Mouse (Mus musculus): ENCODE measurements around the gene Ooep.

The Ooep gene

GRCm38 (mm10) chr9:78378113-78378785 lies at the start of gene Ooep:
TSS of gene Ooep (minus strand) at chr9:78378725.
- DNase-seq (ENCODE audit: low spot score in 2 of 2) = peak in 1 of 2 experiments; percentile 52

DNA sequence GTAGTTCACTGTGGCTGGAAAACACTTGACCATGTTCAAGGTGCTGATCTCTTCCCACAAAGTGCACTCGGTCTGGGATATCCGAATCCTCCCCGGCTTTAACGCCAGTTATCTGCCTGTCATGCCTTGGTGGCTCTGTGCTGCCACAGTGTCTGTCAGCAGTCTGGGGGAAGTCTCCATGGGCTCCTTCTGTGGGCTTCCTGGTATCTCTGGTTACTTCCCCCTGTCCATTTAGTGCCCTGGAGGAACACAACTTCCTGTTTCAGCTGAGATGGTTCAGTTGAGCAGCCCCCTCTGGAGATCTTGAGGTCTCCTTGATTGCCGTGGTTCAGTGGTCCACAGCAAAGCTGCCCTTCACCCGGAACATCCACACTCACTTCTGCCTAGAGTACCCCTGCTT lies 49.7 kb upstream of the Ooep start:
- no peak for DNase-seq (ENCODE audit: low spot score in 2 of 2)

DNA sequence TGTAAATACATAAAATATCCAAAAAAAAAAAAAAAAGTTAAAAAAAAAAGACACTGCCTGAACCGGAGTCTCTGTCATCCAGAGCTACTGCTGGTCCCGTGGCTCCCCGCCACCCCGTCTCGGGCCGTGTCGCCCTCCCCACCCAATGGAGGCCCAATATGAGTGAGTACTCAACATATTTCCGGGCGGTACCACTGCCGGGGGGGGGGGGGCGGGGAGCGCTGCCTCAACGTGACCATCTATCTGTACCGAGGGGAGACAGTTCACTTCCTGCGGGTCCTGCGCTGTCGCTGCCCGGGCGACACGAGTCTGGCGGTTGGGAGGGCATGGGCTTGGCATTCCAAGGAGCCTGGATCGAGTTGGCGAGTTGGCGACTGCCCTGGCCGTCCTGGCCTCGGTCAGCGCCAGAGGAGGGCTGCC lies 48.8 kb upstream of the Ooep start:
- DNase-seq (ENCODE audit: low spot score in 2 of 2) = no peak

DNA sequence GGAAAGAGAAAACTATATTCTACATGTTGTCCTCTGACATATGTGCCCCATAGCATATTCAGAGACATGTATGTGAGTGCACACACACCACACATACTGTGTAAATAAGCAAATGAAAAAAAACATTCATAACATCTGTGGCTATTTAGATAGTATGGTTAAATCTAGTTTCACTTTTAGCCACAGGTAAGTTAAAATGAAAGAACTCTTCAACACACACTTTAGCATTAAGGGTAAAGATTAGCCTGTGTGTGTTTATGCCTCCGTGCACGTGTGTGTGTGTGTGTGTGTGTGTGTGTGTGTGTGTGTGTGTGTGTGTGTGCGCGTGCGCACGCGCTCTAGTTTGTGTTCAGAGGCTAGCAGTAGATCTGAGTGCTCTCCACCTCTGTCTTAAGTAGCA lies 23.1 kb upstream of the Ooep start:
- no peak for DNase-seq (ENCODE audit: low spot score in 2 of 2)

DNA sequence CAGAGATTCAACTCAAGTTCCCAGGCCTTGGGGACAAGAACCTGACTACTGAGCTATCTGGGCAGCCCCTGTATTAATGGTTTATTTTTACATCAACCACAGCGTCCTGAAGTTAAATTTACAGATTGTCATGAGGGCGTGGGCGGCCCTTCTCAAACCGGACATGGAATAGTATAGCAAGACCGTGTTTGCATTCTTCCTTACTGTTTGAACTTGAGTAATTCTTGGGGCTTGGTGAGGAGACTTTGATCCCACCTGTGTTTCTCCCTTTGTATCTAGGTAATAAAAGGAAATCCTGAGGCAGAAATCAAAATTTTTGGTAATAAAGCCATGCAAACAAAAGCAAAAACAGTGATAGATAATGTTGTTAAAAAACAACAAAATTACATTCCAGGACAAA lies 22.0 kb upstream of the Ooep start:
- no peak for DNase-seq (ENCODE audit: low spot score in 2 of 2)

GRCm38 (mm10) chr9:78396517-78396916 lies 18.0 kb upstream of the Ooep start:
- no peak for DNase-seq (ENCODE audit: low spot score in 2 of 2)

DNA sequence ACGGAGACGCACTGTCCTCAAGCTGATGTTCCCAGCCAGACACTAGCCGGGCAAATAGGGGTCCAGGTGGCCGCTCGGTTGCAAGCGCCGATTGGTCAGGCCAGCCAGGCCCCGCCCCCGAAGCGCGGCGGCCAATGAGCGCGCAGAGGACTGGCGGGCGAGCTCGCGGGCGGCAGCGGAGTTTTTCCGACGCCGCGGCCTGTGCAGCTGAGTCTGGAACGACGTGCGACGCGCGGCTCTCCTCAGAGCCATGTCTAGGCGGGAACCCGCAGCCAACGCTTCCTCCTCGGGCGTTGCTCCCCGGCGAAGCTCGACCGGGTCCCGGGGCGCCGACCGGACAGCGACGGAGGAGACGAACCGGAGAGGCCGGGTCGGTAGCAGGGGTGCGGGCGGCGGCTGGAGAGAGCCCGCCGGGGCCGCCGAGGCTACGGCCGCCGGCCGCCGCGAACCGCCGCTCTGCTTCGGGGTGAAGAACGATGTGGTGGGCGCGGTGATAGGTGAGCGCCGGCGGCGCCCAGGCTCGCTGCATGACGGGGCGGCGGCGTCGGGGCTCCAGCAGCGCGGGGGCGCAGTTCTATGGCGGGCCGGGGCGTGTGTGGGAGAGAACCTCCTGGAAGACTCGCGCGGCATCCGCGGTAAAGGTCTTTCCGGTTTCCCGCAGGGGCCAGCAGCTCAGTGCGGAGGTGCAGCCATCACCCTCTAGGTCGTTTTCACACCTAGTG lies 17.3 kb upstream of the Ooep start, which contains the start of gene Ddx43:
Gene Ddx43 (plus strand): TSS at position 148 of the 722 bp plus-strand sequence.
- DNase-seq (ENCODE audit: low spot score in 2 of 2) = peak; percentile 26 to 63

- DNase-seq (ENCODE audit: low spot score in 2 of 2) = no peak
Measured at GRCm38 (mm10) chr9:78395244-78395629, 16.7 kb upstream of the Ooep start.

DNA sequence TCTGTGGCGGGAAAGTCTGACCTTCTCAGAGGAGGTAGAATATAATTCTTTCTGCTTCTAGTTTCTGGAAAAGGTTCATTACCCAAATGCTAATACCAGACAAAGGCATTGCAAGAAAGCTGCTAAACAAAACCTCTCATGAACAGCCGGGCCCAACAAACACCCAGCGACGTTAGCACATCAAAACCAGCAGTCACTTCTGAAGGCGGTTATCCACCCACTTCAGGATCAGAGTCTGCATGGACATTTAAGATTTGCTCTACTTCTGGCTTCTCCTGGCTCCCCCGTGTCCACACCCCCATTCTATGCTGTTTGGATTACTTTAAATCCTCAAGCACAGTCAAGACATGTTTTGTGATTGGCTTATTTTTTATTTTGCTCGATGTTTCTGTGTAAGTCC lies 16.1 kb upstream of the Ooep start:
- no peak for DNase-seq (ENCODE audit: low spot score in 2 of 2)

DNA sequence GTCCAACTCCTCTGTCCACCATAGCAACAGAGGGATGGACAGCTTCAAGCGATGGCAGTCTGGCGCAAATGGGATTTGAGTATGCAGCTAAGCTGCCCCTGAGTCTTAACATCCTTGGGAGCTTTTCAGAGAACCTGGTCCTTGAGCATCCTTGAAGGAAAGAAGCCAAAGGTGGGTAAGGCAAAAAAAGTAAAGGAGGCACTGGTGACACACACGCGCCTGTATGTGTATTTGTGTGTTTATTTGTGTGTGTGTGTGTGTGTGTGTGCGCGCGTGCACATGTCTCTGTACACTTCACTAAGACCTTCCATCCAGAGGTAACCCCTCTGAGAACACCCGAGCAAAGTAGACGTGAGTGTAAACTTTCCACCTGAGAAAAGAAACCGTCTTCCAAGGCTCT lies 15.2 kb upstream of the Ooep start:
- DNase-seq (ENCODE audit: low spot score in 2 of 2) = no peak

GRCm38 (mm10) chr9:78389981-78390380 lies 11.5 kb upstream of the Ooep start:
- DNase-seq (ENCODE audit: low spot score in 2 of 2) = no peak

GRCm38 (mm10) chr9:78386947-78387346 lies 8.4 kb upstream of the Ooep start:
- DNase-seq (ENCODE audit: low spot score in 2 of 2) = no peak

DNA sequence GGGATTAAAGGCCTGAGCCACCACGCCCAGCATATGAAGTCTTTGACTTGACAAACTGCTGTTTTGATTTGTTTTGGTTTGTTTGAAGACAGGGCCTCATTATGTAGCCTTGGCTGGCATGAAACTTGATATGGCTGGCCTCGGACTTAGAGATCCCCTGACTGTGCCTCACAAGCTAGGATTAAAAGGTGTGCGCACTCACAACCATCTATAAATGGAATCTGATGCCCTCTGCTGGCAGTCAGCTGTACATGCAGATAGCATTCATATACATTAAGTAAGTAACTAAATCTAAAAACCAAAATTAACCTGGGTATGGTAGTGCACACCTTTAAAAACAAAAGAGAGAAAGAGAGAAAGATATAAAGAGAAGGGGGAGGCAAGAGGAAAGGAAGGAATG lies 7.4 kb upstream of the Ooep start:
- no peak for DNase-seq (ENCODE audit: low spot score in 2 of 2)

DNA sequence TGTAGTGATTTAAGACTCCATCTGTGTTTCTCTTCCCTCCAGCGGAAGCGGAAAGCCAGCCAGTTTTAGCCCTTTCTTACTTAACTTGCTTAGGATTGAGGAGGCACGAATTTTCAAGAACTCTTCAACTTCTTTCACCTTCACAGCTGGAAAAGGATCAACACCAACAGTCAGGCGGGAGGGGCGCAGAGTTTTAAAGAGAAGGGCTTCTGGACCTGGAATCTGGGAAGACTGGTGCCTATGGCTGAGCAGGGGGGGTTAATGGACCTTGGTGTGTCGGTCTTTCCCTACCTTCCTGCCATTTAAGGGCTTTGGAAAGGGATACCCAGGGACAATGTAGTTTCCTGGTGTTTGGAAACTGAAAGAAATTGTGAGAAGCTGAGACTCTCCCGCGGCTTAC lies 979 bp downstream of the Ooep start:
- no peak for DNase-seq (ENCODE audit: low spot score in 2 of 2)

DNA sequence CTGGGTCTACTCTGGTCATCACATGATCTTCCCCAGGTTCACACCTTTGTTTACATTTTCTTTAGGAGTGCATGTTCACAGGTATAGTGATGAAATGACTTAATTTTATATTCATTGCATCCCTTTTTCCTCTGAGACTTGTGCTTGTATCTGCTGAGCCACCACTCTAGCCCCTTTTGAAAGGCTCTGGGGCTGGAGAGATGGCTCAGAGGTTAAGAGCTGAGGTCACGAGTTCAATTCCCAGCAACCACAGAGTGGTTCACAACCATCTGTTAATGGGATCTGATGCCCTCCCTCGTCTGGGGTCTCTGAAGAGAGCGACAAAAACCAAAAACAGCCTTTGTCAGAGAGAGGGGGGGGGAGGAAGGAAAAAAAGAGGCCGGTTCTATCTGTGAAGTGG lies 3.0 kb downstream of the Ooep start:
- no peak for DNase-seq (ENCODE audit: low spot score in 2 of 2)

GRCm38 (mm10) chr9:78374885-78375389 lies 3.6 kb downstream of the Ooep start:
- no peak for DNase-seq (ENCODE audit: low spot score in 2 of 2)

- no peak for DNase-seq (ENCODE audit: low spot score in 2 of 2)
Measured at GRCm38 (mm10) chr9:78374397-78374796, 4.1 kb downstream of the Ooep start.

DNA sequence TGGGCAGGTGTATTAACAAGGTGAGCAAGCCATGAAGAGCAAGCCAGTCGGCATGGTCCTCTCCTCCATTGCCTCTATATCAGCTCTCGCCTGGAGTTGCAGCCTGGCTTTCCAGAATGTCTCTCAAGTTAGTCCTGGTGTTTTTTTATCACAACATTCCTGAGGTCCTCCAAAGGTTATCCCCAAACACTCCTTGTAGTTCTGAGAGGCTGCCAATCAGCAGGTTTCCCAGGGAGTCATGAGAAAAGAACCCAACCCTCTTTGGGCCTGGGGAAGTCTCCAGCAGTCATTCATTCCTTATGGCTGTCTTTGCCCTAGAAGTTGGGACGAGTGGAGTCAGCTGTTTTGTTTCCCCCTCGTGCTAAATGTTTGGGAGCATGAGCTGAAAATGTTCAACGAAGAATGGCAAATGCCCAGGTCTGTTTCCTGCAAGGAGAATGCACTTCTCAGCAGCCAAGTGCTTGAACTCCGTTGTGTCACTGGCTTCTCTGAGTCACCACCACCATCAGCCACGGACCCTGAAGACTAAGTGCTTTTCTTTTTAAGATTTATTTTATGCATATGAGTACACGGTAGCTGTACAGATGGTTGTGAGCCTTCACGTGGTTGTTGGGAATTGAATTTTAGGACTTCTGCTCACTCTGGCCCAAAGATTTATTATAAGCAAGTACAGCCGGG lies 5.6 kb downstream of the Ooep start:
- DNase-seq (ENCODE audit: low spot score in 2 of 2) = no peak

DNA sequence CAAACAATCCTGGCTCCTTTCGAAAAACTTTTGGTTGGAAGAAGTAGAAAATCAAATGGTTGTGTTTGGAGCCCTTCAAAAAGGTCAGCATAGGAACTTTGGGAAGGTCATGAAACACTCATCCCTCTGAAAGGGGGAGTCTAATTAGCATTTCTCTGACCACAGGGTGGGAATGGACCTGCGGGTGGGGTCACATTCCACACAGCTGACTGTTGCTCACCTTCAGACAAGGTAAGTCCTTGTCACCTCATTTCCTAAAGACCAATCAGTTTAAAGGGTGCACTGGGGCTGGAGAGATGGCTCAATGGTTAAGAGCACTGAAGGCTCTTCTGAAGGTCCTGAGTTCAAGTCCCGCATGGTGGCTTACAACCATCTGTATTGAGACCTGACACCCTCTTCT lies 7.1 kb downstream of the Ooep start:
- no peak for DNase-seq (ENCODE audit: low spot score in 2 of 2)

GRCm38 (mm10) chr9:78369786-78370185 lies 8.7 kb downstream of the Ooep start:
- no peak for DNase-seq (ENCODE audit: low spot score in 2 of 2)

- no peak for DNase-seq (ENCODE audit: low spot score in 2 of 2)
Measured at GRCm38 (mm10) chr9:78369349-78369748, 9.2 kb downstream of the Ooep start.

GRCm38 (mm10) chr9:78368671-78369293 lies 9.7 kb downstream of the Ooep start:
- DNase-seq (ENCODE audit: low spot score in 2 of 2) = no peak
